Mouse (Mus musculus): ENCODE results near the gene Cnn3.

- no peak for TF ChIP-seq POLR2A (IDR thresholded peaks at IDR 0.05; ENCODE audit: borderline replicate concordance, extremely low read depth, insufficient read depth, insufficient read length, poor library complexity, severe bottlenecking)
- no peak for TF ChIP-seq CTCF (IDR thresholded peaks at IDR 0.05; ENCODE audit: borderline replicate concordance, extremely low read depth, insufficient read depth, insufficient read length)
Measured at GRCm38 (mm10) chr3:121411450-121411849, 14.8 kb upstream of the Cnn3 start.
